Mouse (Mus musculus): ENCODE results near the gene Vps50.

DNA sequence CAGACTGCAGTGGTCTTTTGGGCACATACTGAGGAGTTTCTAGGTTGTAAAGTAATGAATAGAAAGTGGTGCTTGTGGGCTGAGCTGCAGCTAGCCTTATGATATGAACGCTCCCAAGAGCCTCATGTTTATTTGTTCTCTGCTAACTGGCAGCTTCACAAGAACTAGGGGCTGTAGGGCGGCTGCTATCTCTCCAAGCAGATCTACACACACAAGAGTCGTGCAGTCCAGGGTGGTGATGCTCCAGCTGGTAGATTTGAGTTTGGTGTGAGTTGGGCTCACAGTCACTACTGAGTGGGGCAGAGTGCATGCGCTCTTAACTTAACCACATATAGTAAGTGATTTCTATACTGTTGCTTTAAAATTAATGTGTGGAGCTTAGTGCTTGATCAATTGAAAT is 8.9 kb downstream of the Vps50 start:
- TF ChIP-seq FLI1 (IDR thresholded peaks at IDR 0.05; ENCODE audit: low read length) (no peak), GATA1 (IDR thresholded peaks at IDR 0.05; ENCODE audit: borderline replicate concordance, low read length) (no peak)

Measured in megakaryocyte, embryonic 14.5 days (primary cell).